Mouse (Mus musculus): ENCODE measurements at regions not wholly inside any gene's neighbourhood (a gene's known extent, or its start where the extent isn't known, plus 50 kb on each side); places are given as distances from the start of the nearest gene placed in this dataset.
"Not testable (repeated sequence)": the region's sequence is repeated elsewhere in the genome, so short reads cannot be mapped to it uniquely, and the experiment has no call there.

- H3K27ac ChIP-seq (ENCODE audit: low read length); H3K4me3 ChIP-seq (ENCODE audit: low read depth, low read length); H3K36me3 ChIP-seq (ENCODE audit: insufficient read depth, low read length); H3K9me3 ChIP-seq (ENCODE audit: low read length); H3K9ac ChIP-seq (replicated peaks; ENCODE audit: low read depth); ATAC-seq; H3K27me3 ChIP-seq (replicated peaks; ENCODE audit: insufficient read depth, low read length); DNase-seq (ENCODE audit: low spot score); H3K4me2 ChIP-seq (replicated peaks; ENCODE audit: low read depth, low read length); H3K4me1 ChIP-seq (ENCODE audit: insufficient read depth, low read depth, low read length): not testable (repeated sequence)
- 48% methylated on average over 5 of the region's 5 CpGs for WGBS
These were observed 158.1 kb downstream of the Adam6a start for GRCm38 (mm10) chr12:113701841-113702240.

GRCm38 (mm10) chr12:113716406-113716805, 172.7 kb downstream of the Adam6a start:
- not testable (repeated sequence) for H3K36me3 ChIP-seq (ENCODE audit: insufficient read depth, low read length); H3K9me3 ChIP-seq (ENCODE audit: low read length); DNase-seq (ENCODE audit: low spot score); ATAC-seq; H3K27ac ChIP-seq (ENCODE audit: low read length); H3K27me3 ChIP-seq (replicated peaks; ENCODE audit: insufficient read depth, low read length); H3K4me3 ChIP-seq (ENCODE audit: low read depth, low read length); H3K4me1 ChIP-seq (ENCODE audit: insufficient read depth, low read depth, low read length); H3K4me2 ChIP-seq (replicated peaks; ENCODE audit: low read depth, low read length); H3K9ac ChIP-seq (replicated peaks; ENCODE audit: low read depth)
- 5% methylated on average over 1 of the region's 1 CpGs for WGBS

GRCm38 (mm10) chr12:113735847-113736246, 192.1 kb downstream of the Adam6a start:
- Histone ChIP-seq H3K4me3 (ENCODE audit: low read depth, low read length) (no peak overlapping the region), H3K9ac (replicated peaks; ENCODE audit: low read depth) (no peak overlapping the region), H3K4me2 (replicated peaks; ENCODE audit: low read depth, low read length) (no peak overlapping the region), H3K4me1 (ENCODE audit: insufficient read depth, low read depth, low read length) (no peaks in the 10 kb centered on the region), H3K9me3 (ENCODE audit: low read length) (no peaks in the 10 kb centered on the region), H3K27ac (ENCODE audit: low read length) (no peak overlapping the region), H3K27me3 (replicated peaks; ENCODE audit: insufficient read depth, low read length) (no peaks in the 10 kb centered on the region), H3K36me3 (ENCODE audit: insufficient read depth, low read length) (no peaks in the 10 kb centered on the region)
- no peak for ATAC-seq
- TF ChIP-seq CTCF (IDR thresholded peaks at IDR 0.05) (no peak; the same call in 1 of the 2 replicates), EP300 (IDR thresholded peaks at IDR 0.05) (no peak)
- no peak for DNase-seq (ENCODE audit: low spot score)
- WGBS, result 68% methylated on average over 4 of the region's 4 CpGs

- 27% methylated on average over 1 of the region's 1 CpGs for WGBS
- Histone ChIP-seq H3K9ac (replicated peaks; ENCODE audit: low read depth) (no peak overlapping the region), H3K4me1 (ENCODE audit: insufficient read depth, low read depth, low read length) (no peaks in the 10 kb centered on the region), H3K27ac (ENCODE audit: low read length) (no peak overlapping the region), H3K4me3 (ENCODE audit: low read depth, low read length) (no peak overlapping the region), H3K9me3 (ENCODE audit: low read length) (no peaks in the 10 kb centered on the region), H3K4me2 (replicated peaks; ENCODE audit: low read depth, low read length) (no peak overlapping the region), H3K36me3 (ENCODE audit: insufficient read depth, low read length) (no peaks in the 10 kb centered on the region), H3K27me3 (replicated peaks; ENCODE audit: insufficient read depth, low read length) (no peaks in the 10 kb centered on the region)
- DNase-seq (ENCODE audit: low spot score) (no peak), ATAC-seq (no peak)
- TF ChIP-seq EP300 (IDR thresholded peaks at IDR 0.05), result no peak
- no peak for TF ChIP-seq CTCF (IDR thresholded peaks at IDR 0.05)
These were observed 202.6 kb downstream of the Adam6a start for GRCm38 (mm10) chr12:113746277-113746676.

- no peak overlapping the region for H3K4me3 ChIP-seq (ENCODE audit: low read depth, low read length)
- no peak for TF ChIP-seq EP300 (IDR thresholded peaks at IDR 0.05)
- TF ChIP-seq CTCF (IDR thresholded peaks at IDR 0.05), result no peak
- H3K9ac ChIP-seq (replicated peaks; ENCODE audit: low read depth), result no peak overlapping the region
- H3K9me3 ChIP-seq (ENCODE audit: low read length), result no peaks in the 10 kb centered on the region
- no peaks in the 10 kb centered on the region for H3K36me3 ChIP-seq (ENCODE audit: insufficient read depth, low read length)
- no peak overlapping the region for H3K27ac ChIP-seq (ENCODE audit: low read length)
- no peak for ATAC-seq
- DNase-seq (ENCODE audit: low spot score), result no peak
- H3K27me3 ChIP-seq (replicated peaks; ENCODE audit: insufficient read depth, low read length), result no peaks in the 10 kb centered on the region
- no peak overlapping the region for H3K4me2 ChIP-seq (replicated peaks; ENCODE audit: low read depth, low read length)
- no peaks in the 10 kb centered on the region for H3K4me1 ChIP-seq (ENCODE audit: insufficient read depth, low read depth, low read length)
These were observed 204.3 kb downstream of the Adam6a start for GRCm38 (mm10) chr12:113747987-113748386.

GRCm38 (mm10) chr12:113769587-113769986, 225.9 kb downstream of the Adam6a start:
- H3K4me2 ChIP-seq (replicated peaks; ENCODE audit: low read depth, low read length), result no peak overlapping the region
- WGBS, result 38% methylated on average over 1 of the region's 1 CpGs
- TF ChIP-seq EP300 (IDR thresholded peaks at IDR 0.05) (no peak), CTCF (IDR thresholded peaks at IDR 0.05) (no peak)
- no peak overlapping the region for H3K9ac ChIP-seq (replicated peaks; ENCODE audit: low read depth)
- ATAC-seq, result no peak
- H3K4me3 ChIP-seq (ENCODE audit: low read depth, low read length), result no peak overlapping the region
- no peaks in the 10 kb centered on the region for H3K4me1 ChIP-seq (ENCODE audit: insufficient read depth, low read depth, low read length)
- H3K27me3 ChIP-seq (replicated peaks; ENCODE audit: insufficient read depth, low read length), result no peaks in the 10 kb centered on the region
- H3K27ac ChIP-seq (ENCODE audit: low read length), result no peak overlapping the region
- no peak for DNase-seq (ENCODE audit: low spot score)
- H3K36me3 ChIP-seq (ENCODE audit: insufficient read depth, low read length), result no peaks in the 10 kb centered on the region
- no peaks in the 10 kb centered on the region for H3K9me3 ChIP-seq (ENCODE audit: low read length)

- not testable (repeated sequence) for H3K9ac ChIP-seq (replicated peaks; ENCODE audit: low read depth); H3K9me3 ChIP-seq (ENCODE audit: low read length); H3K27me3 ChIP-seq (replicated peaks; ENCODE audit: insufficient read depth, low read length); H3K36me3 ChIP-seq (ENCODE audit: insufficient read depth, low read length); H3K4me2 ChIP-seq (replicated peaks; ENCODE audit: low read depth, low read length); DNase-seq (ENCODE audit: low spot score); H3K4me3 ChIP-seq (ENCODE audit: low read depth, low read length); ATAC-seq; H3K27ac ChIP-seq (ENCODE audit: low read length); H3K4me1 ChIP-seq (ENCODE audit: insufficient read depth, low read depth, low read length)
- 0% methylated on average over 1 of the region's 1 CpGs for WGBS
These were observed 252.2 kb downstream of the Adam6a start for GRCm38 (mm10) chr12:113795876-113796275.
